Mouse (Mus musculus): ENCODE measurements around the gene Aak1.

DNA sequence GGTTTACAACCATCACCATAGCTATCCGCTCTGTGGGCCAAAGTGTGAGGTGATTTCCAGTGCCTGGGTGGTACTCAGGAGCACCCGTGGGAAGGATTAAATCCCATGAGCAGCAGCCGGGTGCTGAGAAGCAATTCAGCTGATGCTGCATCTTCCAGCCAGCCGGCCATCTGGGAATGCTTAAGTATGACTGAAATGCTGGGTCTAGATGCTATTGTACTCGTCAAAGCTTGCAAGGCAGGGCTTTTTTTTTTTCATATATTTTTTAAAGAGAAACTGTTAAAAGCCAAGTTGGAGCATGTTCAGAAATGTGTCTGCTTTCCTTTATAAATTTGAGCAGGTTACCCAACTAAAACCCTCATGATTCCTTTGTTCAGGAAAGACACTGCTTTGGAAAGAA, 85.2 kb downstream of the Aak1 start:
- TF ChIP-seq CTCF (conservative IDR thresholded peaks at IDR 0.05; ENCODE audit: low read length): no peak
- TF ChIP-seq NANOG (IDR thresholded peaks at IDR 0.05; ENCODE audit: borderline replicate concordance, low read length): no peak

Data from E14TG2a.4 (cell line).